Mouse (Mus musculus) liver, postnatal 0 days (tissue): ENCODE data around the gene Mok.

Experiments used
- CTCF ChIP-seq: sonication (generic); IDR thresholded peaks from 2 replicates; pipeline ENCODE4 v1.5.1; 2016; ENCODE audit warnings: antibody characterized with exemption, low read depth
- EP300 ChIP-seq: IDR thresholded peaks from 2 replicates; pipeline ENCODE4 v1.6.1; 2016; ENCODE audit warnings: antibody characterized with exemption, low read depth, mild to moderate bottlenecking

GRCm38 (mm10) chr12:110804261-110804660, 36.5 kb downstream of the Mok start:
- TF ChIP-seq CTCF (no peak), EP300 (no peak)
